Mouse (Mus musculus): ENCODE measurements around the gene Dnajb6. TPM values are rescaled to one million over a fixed set of nuclear protein-coding genes. Genes with fewer than 3 reads are reported as not detected.
A peak's percentile ranks its signal among the peaks of the same experiment; 100 is the strongest.

Gene Dnajb6
- polyA plus RNA-seq, 1 experiment from 2014 or later = 271 TPM

GRCm38 (mm10) chr5:29734831-29735510 lies 517 bp upstream of the Dnajb6 start:
- WGBS = 51% methylated on average over 6 of the region's 6 CpGs
- peak; percentile 22; the same call in 1 of the 2 replicates for ATAC-seq (ENCODE audit: low FRiP score, low read depth)
- peak overlapping the region; percentile 87 for H3K4me2 ChIP-seq (replicated peaks)
- peaks cover 19% of the 10 kb centered on the region for H3K4me1 ChIP-seq
- no peaks in the 10 kb centered on the region for H3K9me3 ChIP-seq
- peak overlapping the region; percentile 97 for H3K9ac ChIP-seq
- H3K36me3 ChIP-seq = no peaks in the 10 kb centered on the region
- peak overlapping the region; percentile 95 for H3K4me3 ChIP-seq
- H3K27ac ChIP-seq = peak overlapping the region; percentile 89; the same call in 1 of the 2 replicates
- no peaks in the 10 kb centered on the region for H3K27me3 ChIP-seq (replicated peaks)

GRCm38 (mm10) chr5:29736073-29736900 lies 799 bp downstream of the Dnajb6 start:
- peak; percentile 76 for ATAC-seq (ENCODE audit: low FRiP score, low read depth)
- peak overlapping the region; percentile 97 for H3K9ac ChIP-seq
- no peaks in the 10 kb centered on the region for H3K9me3 ChIP-seq
- H3K4me2 ChIP-seq (replicated peaks) = peak overlapping the region; percentile 87
- no peaks in the 10 kb centered on the region for H3K27me3 ChIP-seq (replicated peaks)
- H3K36me3 ChIP-seq = no peaks in the 10 kb centered on the region
- H3K4me3 ChIP-seq = peak overlapping the region; percentile 95
- 0 out of 2 replicates have a peak overlapping the region, but pooled peaks have one; percentile 89 for H3K27ac ChIP-seq
- WGBS = 2% methylated on average over 48 of the region's 48 CpGs
- peaks cover 19% of the 10 kb centered on the region for H3K4me1 ChIP-seq

DNA sequence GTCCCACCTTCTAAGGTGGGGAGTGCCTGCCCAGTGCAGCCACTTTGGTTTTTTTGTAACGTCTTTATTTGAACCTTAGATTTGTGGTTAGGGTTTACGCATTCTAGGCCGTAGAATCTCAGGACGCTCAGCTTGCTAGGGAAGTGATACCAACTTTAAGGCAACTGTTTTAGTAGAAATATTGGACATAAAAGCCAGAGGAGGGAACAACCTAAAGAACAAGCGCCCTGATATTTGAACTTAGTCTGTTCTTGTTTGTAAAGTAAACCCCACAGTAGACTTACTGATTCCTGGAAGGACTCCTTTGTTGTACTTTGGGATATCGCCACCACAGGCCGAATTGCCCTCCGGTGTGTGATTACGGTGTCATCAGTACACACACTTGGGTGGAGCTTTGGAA lies 1.5 kb downstream of the Dnajb6 start:
- Histone ChIP-seq H3K27me3 (replicated peaks) (no peaks in the 10 kb centered on the region), H3K4me3 (peak overlapping the region; percentile 95), H3K27ac (no peak overlapping the region), H3K9me3 (no peaks in the 10 kb centered on the region), H3K4me2 (replicated peaks) (peak overlapping the region; percentile 87), H3K9ac (peak overlapping the region; percentile 97; the same call in 1 of the 2 replicates), H3K36me3 (no peaks in the 10 kb centered on the region), H3K4me1 (peaks cover 19% of the 10 kb centered on the region)
- no peak for ATAC-seq (ENCODE audit: low FRiP score, low read depth)
- 59% methylated on average over 9 of the region's 9 CpGs for WGBS

DNA sequence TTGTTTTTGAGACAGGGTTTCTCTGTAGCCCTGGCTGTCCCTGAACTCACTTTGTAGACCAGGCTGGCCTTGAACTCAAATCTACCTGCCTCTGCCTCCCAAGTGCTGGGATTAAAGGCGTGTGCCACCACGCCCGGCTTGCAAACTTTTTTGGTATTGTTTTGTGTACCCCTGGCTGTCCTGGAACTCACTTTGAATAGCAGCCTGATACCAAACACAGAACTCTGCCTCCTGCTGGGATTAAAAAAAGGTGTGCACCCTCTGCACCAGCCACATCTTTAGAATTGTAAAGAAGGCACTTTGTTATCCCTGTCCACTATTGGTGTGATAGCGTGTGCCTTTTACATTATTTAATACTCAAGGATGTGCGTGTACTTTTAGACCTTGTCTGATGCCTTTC lies 2.0 kb downstream of the Dnajb6 start:
- H3K27me3 ChIP-seq (replicated peaks) = no peaks in the 10 kb centered on the region
- H3K9ac ChIP-seq = no peak overlapping the region

DNA sequence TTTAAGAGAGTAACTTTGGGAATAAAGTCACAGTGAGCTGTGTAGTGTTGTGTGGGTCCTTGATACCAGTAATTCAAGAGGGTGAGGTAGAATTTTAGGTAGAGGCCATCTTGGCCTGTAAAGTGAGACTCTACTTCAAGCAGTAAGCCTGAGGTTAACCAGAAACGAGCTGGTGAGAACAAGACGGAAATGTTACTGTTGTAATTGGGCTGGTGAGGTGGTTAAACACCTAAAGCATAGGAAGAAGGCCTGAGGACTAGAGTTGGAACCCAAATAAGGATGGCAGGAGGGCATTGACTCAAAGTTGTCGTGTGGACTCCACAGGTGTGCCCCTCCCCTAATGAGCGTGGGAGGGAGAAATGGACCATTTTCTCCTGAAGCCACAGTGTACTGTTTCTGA lies 2.6 kb downstream of the Dnajb6 start:
- H3K4me2 ChIP-seq (replicated peaks) = no peak overlapping the region
- ATAC-seq (ENCODE audit: low FRiP score, low read depth) = no peak
- peaks cover 19% of the 10 kb centered on the region for H3K4me1 ChIP-seq
- peaks cover 4% of the 10 kb centered on the region; the same call in 1 of the 2 replicates for H3K36me3 ChIP-seq
- H3K9me3 ChIP-seq = no peaks in the 10 kb centered on the region
- H3K4me3 ChIP-seq = no peak overlapping the region
- H3K27me3 ChIP-seq (replicated peaks) = no peaks in the 10 kb centered on the region
- H3K27ac ChIP-seq = no peak overlapping the region
- 91% methylated on average over 4 of the region's 4 CpGs for WGBS
- no peak overlapping the region for H3K9ac ChIP-seq

More for the DNA sequence above, 2.0 kb downstream of the Dnajb6 start:
- 89% methylated on average over 5 of the region's 5 CpGs for WGBS
- peaks cover 19% of the 10 kb centered on the region for H3K4me1 ChIP-seq
- H3K27ac ChIP-seq = no peak overlapping the region
- ATAC-seq (ENCODE audit: low FRiP score, low read depth) = no peak
- no peak overlapping the region for H3K4me3 ChIP-seq
- H3K36me3 ChIP-seq = peaks cover 4% of the 10 kb centered on the region; the same call in 1 of the 2 replicates
- H3K4me2 ChIP-seq (replicated peaks) = peak overlapping the region; percentile 87
- no peaks in the 10 kb centered on the region for H3K9me3 ChIP-seq

GRCm38 (mm10) chr5:29740651-29741050 lies 5.2 kb downstream of the Dnajb6 start:
- no peak overlapping the region for H3K9ac ChIP-seq
- no peak overlapping the region for H3K4me2 ChIP-seq (replicated peaks)
- H3K27ac ChIP-seq = no peak overlapping the region
- H3K36me3 ChIP-seq = peaks cover 4% of the 10 kb centered on the region; the same call in 1 of the 2 replicates
- peaks cover 13% of the 10 kb centered on the region for H3K4me1 ChIP-seq
- WGBS = 93% methylated on average over 1 of the region's 1 CpGs
- no peak for ATAC-seq (ENCODE audit: low FRiP score, low read depth)
- H3K27me3 ChIP-seq (replicated peaks) = no peaks in the 10 kb centered on the region
- no peaks in the 10 kb centered on the region for H3K9me3 ChIP-seq
- no peak overlapping the region for H3K4me3 ChIP-seq

GRCm38 (mm10) chr5:29741093-29741492 lies 5.6 kb downstream of the Dnajb6 start:
- WGBS = 85% methylated on average over 4 of the region's 4 CpGs
- no peak overlapping the region for H3K27ac ChIP-seq
- no peak for ATAC-seq (ENCODE audit: low FRiP score, low read depth)

GRCm38 (mm10) chr5:29747661-29748060 lies 12.2 kb downstream of the Dnajb6 start:
- Histone ChIP-seq H3K4me3 (no peak overlapping the region), H3K9me3 (no peaks in the 10 kb centered on the region), H3K4me1 (no peaks in the 10 kb centered on the region), H3K27ac (no peak overlapping the region), H3K4me2 (replicated peaks) (no peak overlapping the region), H3K27me3 (replicated peaks) (no peaks in the 10 kb centered on the region), H3K9ac (no peak overlapping the region), H3K36me3 (peaks cover 34% of the 10 kb centered on the region)
- no peak for ATAC-seq (ENCODE audit: low FRiP score, low read depth)
- 88% methylated on average over 2 of the region's 2 CpGs for WGBS

More at GRCm38 (mm10) chr5:29741093-29741492, 5.6 kb downstream of the Dnajb6 start:
- H3K4me3 ChIP-seq = no peak overlapping the region
- H3K27me3 ChIP-seq (replicated peaks) = no peaks in the 10 kb centered on the region
- H3K4me2 ChIP-seq (replicated peaks) = no peak overlapping the region
- H3K9me3 ChIP-seq = no peaks in the 10 kb centered on the region
- H3K4me1 ChIP-seq = peaks cover 13% of the 10 kb centered on the region
- no peak overlapping the region for H3K9ac ChIP-seq
- peaks cover 4% of the 10 kb centered on the region; the same call in 1 of the 2 replicates for H3K36me3 ChIP-seq

DNA sequence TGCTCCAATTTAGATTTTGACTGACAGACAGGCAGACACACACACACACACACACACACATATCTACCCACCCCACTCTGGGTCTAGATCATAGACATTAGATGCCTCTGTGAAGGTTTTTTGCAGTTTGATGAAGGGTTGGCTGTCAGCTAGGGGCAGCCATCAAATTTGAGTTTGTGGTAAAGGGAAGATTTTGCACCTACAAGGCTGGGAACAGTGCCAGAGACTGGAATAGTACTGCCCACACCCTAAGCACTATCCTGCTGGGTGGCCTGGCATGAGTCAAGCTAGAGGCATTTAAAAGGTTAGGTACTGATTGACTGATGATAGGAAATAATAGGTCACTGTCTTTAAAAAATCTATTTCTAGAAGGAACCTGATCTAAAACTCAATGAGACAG lies 15.8 kb downstream of the Dnajb6 start:
- no peaks in the 10 kb centered on the region for H3K4me1 ChIP-seq
- no peak overlapping the region for H3K4me3 ChIP-seq
- no peaks in the 10 kb centered on the region for H3K27me3 ChIP-seq (replicated peaks)
- peaks cover 61% of the 10 kb centered on the region for H3K36me3 ChIP-seq
- no peak overlapping the region for H3K4me2 ChIP-seq (replicated peaks)
- ATAC-seq (ENCODE audit: low FRiP score, low read depth) = no peak
- H3K27ac ChIP-seq = no peak overlapping the region
- no peak overlapping the region for H3K9ac ChIP-seq
- no peaks in the 10 kb centered on the region for H3K9me3 ChIP-seq

DNA sequence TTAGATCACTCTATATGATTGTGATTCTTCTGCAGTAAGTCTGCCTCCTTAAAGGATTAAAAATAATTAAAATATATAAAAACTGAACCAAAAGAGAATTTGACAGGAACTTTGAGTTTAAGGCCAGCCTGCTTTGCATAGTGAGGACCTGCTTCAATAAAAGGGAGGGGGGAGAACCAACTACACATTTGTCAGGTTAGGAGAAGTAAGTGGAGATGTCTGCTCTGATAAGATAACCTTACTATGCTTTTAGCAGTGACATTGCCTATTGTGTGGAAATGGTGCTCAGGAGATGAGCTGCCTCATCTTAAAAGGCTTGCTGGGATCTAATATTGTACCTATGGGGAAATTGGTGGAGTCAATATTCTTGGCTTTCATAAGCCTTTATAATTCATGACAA lies 17.4 kb downstream of the Dnajb6 start:
- Histone ChIP-seq H3K27me3 (replicated peaks) (no peaks in the 10 kb centered on the region), H3K9me3 (no peaks in the 10 kb centered on the region), H3K4me2 (replicated peaks) (no peak overlapping the region), H3K4me1 (no peaks in the 10 kb centered on the region), H3K36me3 (peaks cover 74% of the 10 kb centered on the region), H3K27ac (no peak overlapping the region), H3K4me3 (no peak overlapping the region), H3K9ac (no peak overlapping the region)
- no peak for ATAC-seq (ENCODE audit: low FRiP score, low read depth)

DNA sequence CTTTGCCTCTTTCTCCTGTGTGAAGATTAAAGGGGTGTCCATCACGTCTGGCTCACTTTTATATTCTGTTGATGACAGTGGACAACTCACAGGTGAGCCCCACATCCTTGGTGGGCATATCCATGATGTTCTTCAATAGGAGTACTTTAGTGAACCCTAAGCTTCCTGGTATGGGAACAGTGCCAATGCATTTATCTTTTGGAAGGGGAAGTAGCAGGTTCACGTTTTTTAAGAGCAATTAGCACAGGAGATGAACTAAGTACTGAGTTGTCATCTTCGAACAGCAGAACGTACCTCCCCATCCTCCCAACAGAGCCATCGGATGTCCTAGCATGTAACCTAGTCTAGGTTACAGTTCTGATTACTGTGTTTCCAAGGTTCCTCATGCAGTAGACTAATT lies 23.8 kb downstream of the Dnajb6 start:
- WGBS = 93% methylated on average over 5 of the region's 5 CpGs
- no peaks in the 10 kb centered on the region for H3K9me3 ChIP-seq
- no peak overlapping the region for H3K9ac ChIP-seq
- no peak overlapping the region for H3K4me2 ChIP-seq (replicated peaks)
- H3K36me3 ChIP-seq = peaks cover 56% of the 10 kb centered on the region
- no peak for ATAC-seq (ENCODE audit: low FRiP score, low read depth)
- H3K4me3 ChIP-seq = no peak overlapping the region
- H3K27ac ChIP-seq = no peak overlapping the region
- no peaks in the 10 kb centered on the region for H3K4me1 ChIP-seq
- H3K27me3 ChIP-seq (replicated peaks) = no peaks in the 10 kb centered on the region

DNA sequence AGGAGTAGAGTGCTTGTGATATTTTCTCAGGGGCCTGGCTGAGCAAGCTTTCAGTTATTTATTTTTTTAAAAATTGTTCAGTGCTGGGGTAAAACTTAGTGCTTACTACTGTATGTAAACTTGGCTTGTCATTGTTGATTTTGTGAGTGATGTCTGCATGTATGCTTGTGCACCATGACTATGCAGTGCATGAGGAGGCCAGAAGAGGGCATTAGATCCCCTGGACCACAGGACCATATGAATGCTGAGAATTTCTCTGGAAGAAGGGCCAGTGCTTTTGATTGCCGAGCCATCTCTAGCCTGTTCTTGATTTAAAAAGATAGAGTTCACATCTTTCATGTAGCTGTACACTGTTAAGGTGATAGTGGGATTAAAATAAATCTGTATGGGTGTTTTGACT lies 35.4 kb downstream of the Dnajb6 start:
- WGBS = 87% methylated on average over 1 of the region's 1 CpGs
- no peaks in the 10 kb centered on the region for H3K9me3 ChIP-seq
- no peaks in the 10 kb centered on the region for H3K27me3 ChIP-seq (replicated peaks)
- no peak overlapping the region for H3K4me2 ChIP-seq (replicated peaks)
- H3K4me1 ChIP-seq = no peaks in the 10 kb centered on the region
- H3K4me3 ChIP-seq = no peak overlapping the region
- no peak overlapping the region for H3K27ac ChIP-seq
- peaks cover 41% of the 10 kb centered on the region for H3K36me3 ChIP-seq
- no peak overlapping the region for H3K9ac ChIP-seq
- no peak for ATAC-seq (ENCODE audit: low FRiP score, low read depth)

Measured in neural tube, embryonic 12.5 days (tissue).